Mouse (Mus musculus) heart, embryonic 15.5 days (tissue): ENCODE data around the gene Uckl1. TPM values are rescaled to one million over a fixed set of nuclear protein-coding genes. Genes with fewer than 3 reads are reported as not detected.

Experiments
- ATAC-seq: fragments of 200-750 bp; cut with Nextera tagmentation; replicated peaks from 2 replicates; pipeline ENCODE4 v1.8.0; 2017; ENCODE audit warnings: low read depth, moderate TSS enrichment; ENCODE audit not compliant: insufficient number of reproducible peaks, insufficient read depth, low FRiP score
- H3K27ac ChIP-seq: fragments of 300-500 bp; sonication (generic); 2 replicates; pipeline ENCODE4 v1.5.1; 2015; ENCODE audit warnings: mild to moderate bottlenecking, inconsistent platforms
- H3K27me3 ChIP-seq: fragments of 300-500 bp; sonication (generic); 2 replicates; pipeline ENCODE4 v1.6.1; 2015; ENCODE audit warnings: inconsistent platforms
- H3K36me3 ChIP-seq: fragments of 300-500 bp; sonication (generic); 2 replicates; pipeline ENCODE4 v1.6.1; 2015; ENCODE audit warnings: mild to moderate bottlenecking, inconsistent platforms
- H3K4me1 ChIP-seq: fragments of 300-500 bp; sonication (generic); replicated peaks from 2 replicates; pipeline ENCODE4 v1.6.1; 2015; ENCODE audit warnings: inconsistent platforms
- H3K4me2 ChIP-seq: fragments of 300-500 bp; sonication (generic); 2 replicates; pipeline ENCODE4 v1.6.1; 2015; ENCODE audit warnings: inconsistent platforms, mild to moderate bottlenecking, moderate library complexity
- H3K4me3 ChIP-seq: fragments of 300-500 bp; sonication (generic); 2 replicates; pipeline ENCODE4 v1.5.1; 2015; ENCODE audit warnings: mild to moderate bottlenecking, inconsistent platforms
- H3K9ac ChIP-seq: fragments of 300-500 bp; sonication (generic); 2 replicates; pipeline ENCODE4 v1.6.1; 2015; ENCODE audit warnings: mild to moderate bottlenecking, inconsistent platforms
- H3K9me3 ChIP-seq: fragments of 300-500 bp; sonication (generic); replicated peaks from 2 replicates; pipeline ENCODE4 v1.6.1; 2016; ENCODE audit warnings: inconsistent platforms
- WGBS: fragments of 180-500 bp; shearing (Covaris S2); methylation state at CpG from one replicate; pipeline ENCODE4 v1.1.7; 2015; ENCODE audit warnings: mixed read lengths; 5-methylcytosine and 5-hydroxymethylcytosine counted together
- polyA plus RNA-seq: library from polyadenylated mRNA; unstranded; fragments of >200 nt; fragmentation: Nextera tagmentation; extraction: Ambion mirVana; gene quantifications from 2 replicates; pipeline ENCODE4 v1.2.1, GENCODE M21; 2015

The Uckl1 gene
- polyA plus RNA-seq, 1 experiment from 2014 or later = 61.8 TPM

- 90% methylated on average over 10 of the region's 10 CpGs for WGBS
- Histone ChIP-seq H3K27me3 (no peaks in the 10 kb centered on the region), H3K4me2 (no peak overlapping the region), H3K4me1 (peaks cover 5% of the 10 kb centered on the region), H3K27ac (no peak overlapping the region), H3K36me3 (peaks cover 11% of the 10 kb centered on the region), H3K4me3 (no peak overlapping the region), H3K9me3 (no peaks in the 10 kb centered on the region), H3K9ac (no peak overlapping the region)
- no peak for ATAC-seq
Observed at GRCm38 (mm10) chr2:181569856-181570255, 14.8 kb downstream of the Uckl1 start.

GRCm38 (mm10) chr2:181568272-181569008 is 16.3 kb downstream of the Uckl1 start:
- Histone ChIP-seq H3K27me3 (no peaks in the 10 kb centered on the region), H3K36me3 (peaks cover 5% of the 10 kb centered on the region), H3K4me2 (no peak overlapping the region), H3K4me3 (no peak overlapping the region), H3K27ac (no peak overlapping the region), H3K9me3 (no peaks in the 10 kb centered on the region), H3K9ac (no peak overlapping the region), H3K4me1 (peaks cover 5% of the 10 kb centered on the region)
- no peak for ATAC-seq
- 59% methylated on average over 7 of the region's 7 CpGs for WGBS

- H3K27ac ChIP-seq = no peak overlapping the region
- 80% methylated on average over 3 of the region's 3 CpGs for WGBS
Observed at GRCm38 (mm10) chr2:181567338-181567737, 17.4 kb downstream of the Uckl1 start.

GRCm38 (mm10) chr2:181553772-181554171 is 30.9 kb downstream of the Uckl1 start:
- Histone ChIP-seq H3K36me3 (peaks cover 43% of the 10 kb centered on the region), H3K27me3 (no peaks in the 10 kb centered on the region), H3K4me2 (no peak overlapping the region), H3K27ac (no peak overlapping the region), H3K4me3 (no peak overlapping the region), H3K4me1 (no peaks in the 10 kb centered on the region), H3K9me3 (no peaks in the 10 kb centered on the region), H3K9ac (no peak overlapping the region)
- no peak for ATAC-seq

More at GRCm38 (mm10) chr2:181567338-181567737, 17.4 kb downstream of the Uckl1 start:
- Histone ChIP-seq H3K36me3 (no peaks in the 10 kb centered on the region), H3K27me3 (no peaks in the 10 kb centered on the region), H3K9me3 (no peaks in the 10 kb centered on the region), H3K4me1 (peaks cover 5% of the 10 kb centered on the region), H3K4me2 (no peak overlapping the region), H3K9ac (no peak overlapping the region), H3K4me3 (no peak overlapping the region)
- no peak for ATAC-seq

GRCm38 (mm10) chr2:181550233-181550632 is 34.5 kb downstream of the Uckl1 start:
- Histone ChIP-seq H3K27ac (no peak overlapping the region), H3K36me3 (peaks cover 68% of the 10 kb centered on the region), H3K4me3 (no peak overlapping the region), H3K4me1 (no peaks in the 10 kb centered on the region), H3K9me3 (no peaks in the 10 kb centered on the region), H3K9ac (no peak overlapping the region), H3K4me2 (no peak overlapping the region), H3K27me3 (no peaks in the 10 kb centered on the region)
- 89% methylated on average over 2 of the region's 2 CpGs for WGBS
- ATAC-seq = no peak

- no peak for ATAC-seq
Observed at GRCm38 (mm10) chr2:181548682-181549081, 36.0 kb downstream of the Uckl1 start.

GRCm38 (mm10) chr2:181548227-181548626 is 36.5 kb downstream of the Uckl1 start:
- Histone ChIP-seq H3K27ac (no peak overlapping the region), H3K4me2 (no peak overlapping the region), H3K27me3 (no peaks in the 10 kb centered on the region), H3K9ac (no peak overlapping the region), H3K36me3 (peaks cover 68% of the 10 kb centered on the region), H3K4me3 (no peak overlapping the region), H3K4me1 (no peaks in the 10 kb centered on the region), H3K9me3 (no peaks in the 10 kb centered on the region)
- 75% methylated on average over 1 of the region's 1 CpGs for WGBS
- no peak for ATAC-seq

More at GRCm38 (mm10) chr2:181548682-181549081, 36.0 kb downstream of the Uckl1 start:
- Histone ChIP-seq H3K4me2 (no peak overlapping the region), H3K4me1 (no peaks in the 10 kb centered on the region), H3K4me3 (no peak overlapping the region), H3K27ac (no peak overlapping the region), H3K27me3 (no peaks in the 10 kb centered on the region), H3K9me3 (no peaks in the 10 kb centered on the region), H3K9ac (no peak overlapping the region), H3K36me3 (peaks cover 68% of the 10 kb centered on the region)
- 55% methylated on average over 5 of the region's 5 CpGs for WGBS

- no peak for ATAC-seq
- WGBS = 88% methylated on average over 7 of the region's 7 CpGs
- no peak overlapping the region for H3K27ac ChIP-seq
- no peak overlapping the region for H3K4me3 ChIP-seq
- peaks cover 48% of the 10 kb centered on the region for H3K36me3 ChIP-seq
- no peak overlapping the region for H3K9ac ChIP-seq
- no peak overlapping the region for H3K4me2 ChIP-seq
- H3K4me1 ChIP-seq = no peaks in the 10 kb centered on the region
- no peaks in the 10 kb centered on the region for H3K27me3 ChIP-seq
- H3K9me3 ChIP-seq = no peaks in the 10 kb centered on the region
Observed at GRCm38 (mm10) chr2:181546142-181546541, 38.5 kb downstream of the Uckl1 start.

GRCm38 (mm10) chr2:181541761-181542380 is 42.8 kb downstream of the Uckl1 start:
- Histone ChIP-seq H3K4me2 (no peak overlapping the region), H3K36me3 (peaks cover 9% of the 10 kb centered on the region), H3K27ac (no peak overlapping the region), H3K4me3 (no peak overlapping the region), H3K9me3 (no peaks in the 10 kb centered on the region), H3K9ac (no peak overlapping the region), H3K4me1 (peaks cover 11% of the 10 kb centered on the region), H3K27me3 (no peaks in the 10 kb centered on the region)
- ATAC-seq = no peak
- WGBS = 85% methylated on average over 6 of the region's 6 CpGs

- Histone ChIP-seq H3K27ac (peak overlapping the region; percentile 69), H3K9me3 (no peaks in the 10 kb centered on the region), H3K4me1 (peaks cover 11% of the 10 kb centered on the region), H3K36me3 (peaks cover 4% of the 10 kb centered on the region; the same call in 1 of the 2 replicates), H3K4me3 (no peak overlapping the region), H3K4me2 (peak overlapping the region; percentile 15), H3K9ac (no peak overlapping the region), H3K27me3 (no peaks in the 10 kb centered on the region)
- WGBS = 71% methylated on average over 2 of the region's 2 CpGs
- ATAC-seq = peak; percentile 79
Observed at GRCm38 (mm10) chr2:181537444-181538047, 47.1 kb downstream of the Uckl1 start.

GRCm38 (mm10) chr2:181536410-181536809 is 48.3 kb downstream of the Uckl1 start:
- Histone ChIP-seq H3K36me3 (peaks cover 14% of the 10 kb centered on the region), H3K9ac (no peak overlapping the region), H3K4me3 (no peak overlapping the region), H3K4me2 (no peak overlapping the region), H3K9me3 (no peaks in the 10 kb centered on the region), H3K27ac (no peak overlapping the region), H3K4me1 (peaks cover 11% of the 10 kb centered on the region), H3K27me3 (no peaks in the 10 kb centered on the region)
- WGBS = 81% methylated on average over 2 of the region's 2 CpGs
- ATAC-seq = no peak
